In genomic region chr8:83089336-83089986, GRCm38 (mm10) we compare ENCODE assay signal across 9 mouse cellular contexts.
DNase-seq lines count a peak whose midpoint lies in the region; TF ChIP-seq lines count a peak whose summit lies in the region.
"Had no signal": no experiment of that assay in that cellular context is flagged by ENCODE, and none has a peak within 500 bp of the region (broad histone marks: within the 10 kb centered on the region; RNA-seq: fewer than 3 reads in every experiment).

No protein-coding gene starts in this region.

- in situ Hi-C loops in CH12.LX (cut with MboI; ENCODE audit: low pct_ligation_motif_present, low pct_unique_long_range_greater_than_20kb, low sequenced_read_pairs) = loop anchor here (5.0 to 25.0 kb wide), 2 partner anchors 227 to 702 kb away; partner anchors contain the start of gene Rnf150

- peak; percentile 58 to 96 for TF ChIP-seq CTCF in CH12.LX (conservative IDR thresholded peaks at IDR 0.05 in 1 of 2, IDR thresholded peaks at IDR 0.05 in 1 of 2; ENCODE audit: low read depth in 2 of 2, low read length in 2 of 2)

- TF ChIP-seq POLR2A in CH12.LX (IDR thresholded peaks at IDR 0.05; ENCODE audit: low read depth, low read length) = no peak

- H3K36me3 ChIP-seq in CH12.LX (replicated peaks in 1 of 2; ENCODE audit: control insufficient read depth in 1 of 2, insufficient read depth in 1 of 2, low read length in 1 of 2) = no peaks in the 10 kb centered on the region
- H3K36me3 ChIP-seq: heart, embryonic 13.5 days had no signal

- no peak overlapping the region for H3K9ac ChIP-seq in CH12.LX (ENCODE audit: insufficient read depth, low read depth)
- H3K9ac ChIP-seq: heart, embryonic 13.5 days had no signal

- no peak overlapping the region for H3K27ac ChIP-seq in CH12.LX (ENCODE audit: insufficient read depth, low read depth)
- H3K27ac ChIP-seq: heart, embryonic 13.5 days had no signal

- peaks cover 0 to 51% of the 10 kb centered on the region in 2 experiments; a peak in 3 of 4 replicates for H3K4me1 ChIP-seq in CH12.LX (ENCODE audit: control insufficient read depth in 1 of 2, insufficient read depth in 2 of 2)

- no peaks in the 10 kb centered on the region for H3K27me3 ChIP-seq in CH12.LX (replicated peaks)

- TF ChIP-seq RAD21 in CH12.LX (IDR thresholded peaks at IDR 0.05; ENCODE audit: low read depth, low read length) = peak; percentile 98

- H3K79me2 ChIP-seq in CH12.LX (replicated peaks; ENCODE audit: control insufficient read depth, extremely low read depth, insufficient read depth, poor library complexity, severe bottlenecking) = no peaks in the 10 kb centered on the region

- DNase-seq in CH12.LX (ENCODE audit: extremely low read depth) = peak; percentile 91
- DNase-seq in adrenal gland, postnatal 4 days (ENCODE audit: low spot score in 2 of 2) = peak; percentile 57 to 65
- DNase-seq in fibroblast of lung, adult 2 months (ENCODE audit: low read depth) = peak; percentile 66
- peak; percentile 91 for DNase-seq in heart, postnatal 4 days
- peak; percentile 93 for DNase-seq in layer of hippocampus, postnatal 10 days (ENCODE audit: low spot score in 2 of 2)
- DNase-seq in lung, postnatal 4 days = peak; percentile 52 to 86
- DNase-seq in retina, postnatal 1 day = peak; percentile 91
- DNase-seq in urinary bladder, adult 2 months (ENCODE audit: low spot score) = peak; percentile 48

- H3K4me2 ChIP-seq in CH12.LX (ENCODE audit: insufficient read depth, low read depth, poor library complexity, severe bottlenecking) = no peak overlapping the region
- H3K4me2 ChIP-seq: heart, embryonic 13.5 days had no signal

- peak overlapping the region in 1 of 3 experiments; percentile 35 for H3K4me3 ChIP-seq in CH12.LX (replicated peaks in 1 of 3; ENCODE audit: low read depth in 2 of 3, low read length in 2 of 3, poor library complexity in 1 of 3)
- H3K4me3 ChIP-seq: heart, embryonic 13.5 days had no signal

- no peaks in the 10 kb centered on the region for H3K9me3 ChIP-seq in CH12.LX (replicated peaks; ENCODE audit: low read length)
- H3K9me3 ChIP-seq: heart, embryonic 13.5 days had no signal

- TF ChIP-seq EP300 in CH12.LX (IDR thresholded peaks at IDR 0.05; ENCODE audit: low read length) = no peak

- dilution Hi-C loops in CH12.LX (cut with MboI; ENCODE audit: extremely low pct_ligation_motif_present, extremely low pct_unique_long_range_greater_than_20kb, low sequenced_read_pairs) = no loop called here

TF ChIP-seq in CH12.LX, 34 proteins besides CTCF, POLR2A, EP300 and RAD21:
- TF ChIP-seq MEF2A (IDR thresholded peaks at IDR 0.05; ENCODE audit: borderline replicate concordance, low read depth, low read length) (no peak), JUND (conservative IDR thresholded peaks at IDR 0.05; ENCODE audit: low read depth, low read length) (peak; percentile 36; the same call in 1 of the 2 replicates), RCOR1 (conservative IDR thresholded peaks at IDR 0.05; ENCODE audit: low read depth, low read length) (no peak), TBP (conservative IDR thresholded peaks at IDR 0.05; ENCODE audit: low read depth, low read length) (no peak), USF1 (IDR thresholded peaks at IDR 0.05; ENCODE audit: low read depth, low read length) (no peak), SIN3A (IDR thresholded peaks at IDR 0.05; ENCODE audit: low read length) (no peak), CHD1 (IDR thresholded peaks at IDR 0.05; ENCODE audit: low read depth, low read length) (no peak), JUN (IDR thresholded peaks at IDR 0.05; ENCODE audit: insufficient read depth, low read depth, low read length) (no peak), KAT2A (IDR thresholded peaks at IDR 0.05; ENCODE audit: insufficient replicate concordance, low read length) (no peak), MYC (IDR thresholded peaks at IDR 0.05; ENCODE audit: low read depth, low read length) (peak; percentile 30; the same call in 1 of the 2 replicates), MAZ (IDR thresholded peaks at IDR 0.05; ENCODE audit: low read depth, low read length) (no peak), MAX (IDR thresholded peaks at IDR 0.05; ENCODE audit: low read length) (no peak), NELFE (IDR thresholded peaks at IDR 0.05; ENCODE audit: low read depth, low read length) (no peak), MAFK (IDR thresholded peaks at IDR 0.05; ENCODE audit: insufficient replicate concordance, low read length) (peak; percentile 32; the same call in 1 of the 2 replicates), SMC3 (IDR thresholded peaks at IDR 0.05; ENCODE audit: low read depth, low read length) (peak; percentile 98), ETS1 (conservative IDR thresholded peaks at IDR 0.05; ENCODE audit: low read depth, low read length) (no peak), ZNF384 (IDR thresholded peaks at IDR 0.05; ENCODE audit: low read depth, low read length) (no peak), ZC3H11A (IDR thresholded peaks at IDR 0.05; ENCODE audit: low read depth, low read length) (peak; percentile 92), HCFC1 (IDR thresholded peaks at IDR 0.05; ENCODE audit: low read depth, low read length) (no peak)
